Mouse (Mus musculus) heart, postnatal 0 days (tissue): Measurements from ENCODE around the gene Mgat1. TPM values are rescaled to one million over a fixed set of nuclear protein-coding genes. Genes with fewer than 3 reads are reported as not detected.
A peak's percentile ranks its signal among the peaks of the same experiment; 100 is the strongest.

Experiments
- ATAC-seq: fragments of 200-750 bp; cut with Nextera tagmentation; 2 replicates; pipeline ENCODE4 v1.8.0; 2017; ENCODE audit warnings: low read depth, moderate number of reproducible peaks, moderate library complexity; ENCODE audit not compliant: insufficient read depth
- DNase-seq: peaks from one replicate; pipeline ENCODE4 v3.0.0-alpha.2; 2016; ENCODE audit warnings: low spot score
- H3K27ac ChIP-seq: fragments of 300-500 bp; sonication (generic); 2 replicates; pipeline ENCODE4 v1.5.1; 2014; ENCODE audit warnings: low read depth, mild to moderate bottlenecking
- H3K27me3 ChIP-seq: fragments of 300-500 bp; sonication (generic); 2 replicates; pipeline ENCODE4 v1.6.1; 2014; ENCODE audit warnings: low read length, mixed read lengths; ENCODE audit not compliant: control insufficient read depth, insufficient read depth
- H3K36me3 ChIP-seq: fragments of 300-500 bp; sonication (generic); replicated peaks from 2 replicates; pipeline ENCODE4 v1.6.1; 2014; ENCODE audit warnings: low read length, mixed read lengths; ENCODE audit not compliant: control insufficient read depth, insufficient read depth
- H3K4me1 ChIP-seq: fragments of 300-500 bp; sonication (generic); 2 replicates; pipeline ENCODE4 v1.6.1; 2014; ENCODE audit warnings: antibody characterized with exemption; ENCODE audit not compliant: control insufficient read depth, insufficient read depth
- H3K4me2 ChIP-seq: fragments of 300-500 bp; sonication (generic); 2 replicates; pipeline ENCODE4 v1.6.1; 2014; ENCODE audit warnings: low read depth, mild to moderate bottlenecking, low read length, moderate library complexity
- H3K4me3 ChIP-seq: fragments of 300-500 bp; sonication (generic); 2 replicates; pipeline ENCODE4 v1.5.1; 2014; ENCODE audit warnings: low read depth, low read length
- H3K9ac ChIP-seq: fragments of 300-500 bp; sonication (generic); replicated peaks from 2 replicates; pipeline ENCODE4 v1.6.1; 2014; ENCODE audit warnings: low read depth, low read length, mixed read lengths
- H3K9me3 ChIP-seq: fragments of 300-500 bp; sonication (generic); replicated peaks from 2 replicates; pipeline ENCODE4 v1.6.1; 2016; ENCODE audit warnings: low read length; ENCODE audit not compliant: control insufficient read depth
- CTCF ChIP-seq: IDR thresholded peaks from 2 replicates; pipeline ENCODE4 v1.5.1; 2016; ENCODE audit warnings: antibody characterized with exemption, control low read depth, low read depth
- EP300 ChIP-seq: IDR thresholded peaks from 2 replicates; pipeline ENCODE4 v1.6.1; 2016; ENCODE audit warnings: antibody characterized with exemption, low read depth
- WGBS: fragments of 180-500 bp; shearing (Covaris S2); extraction: QIAGEN DNeasy Blood & Tissue Kit; methylation state at CpG from one replicate; pipeline ENCODE4 v1.1.7; 2014; 5-methylcytosine and 5-hydroxymethylcytosine counted together
- polyA plus RNA-seq: library from polyadenylated mRNA; unstranded; fragments of >200 nt; fragmentation: Nextera tagmentation; extraction: Ambion mirVana; gene quantifications from 2 replicates; pipeline ENCODE4 v1.2.1, GENCODE M21; 2015
- total RNA-seq: library from RNA; depleted of rRNA; stranded (reverse); fragments of >200 nt; gene quantifications from 2 replicates; pipeline ENCODE4 v1.2.3, GENCODE M21; 2014; ENCODE audit warnings: low replicate concordance

Mgat1 gene
- total and polyA plus RNA-seq, 2 experiments from 2014 or later: 45.7 to 163 TPM

- H3K9me3 ChIP-seq: no peaks in the 10 kb centered on the region
- no peak overlapping the region for H3K9ac ChIP-seq
- H3K36me3 ChIP-seq: peaks cover 6% of the 10 kb centered on the region; the same call in 1 of the 2 replicates
- ATAC-seq: no peak
- peaks cover 64% of the 10 kb centered on the region for H3K4me1 ChIP-seq
- WGBS: 47% methylated on average over 2 of the region's 2 CpGs
- DNase-seq: no peak
- TF ChIP-seq CTCF: no peak
- TF ChIP-seq EP300: no peak
- H3K27me3 ChIP-seq: no peaks in the 10 kb centered on the region
- peak overlapping the region; percentile 26; the same call in 1 of the 2 replicates for H3K27ac ChIP-seq
- H3K4me3 ChIP-seq: no peak overlapping the region
- H3K4me2 ChIP-seq: peak overlapping the region; percentile 14; the same call in 1 of the 2 replicates
Observed at GRCm38 (mm10) chr11:49247255-49247654, 3.3 kb downstream of the Mgat1 start.

- Histone ChIP-seq H3K4me2 (peak overlapping the region; percentile 18; the same call in 1 of the 2 replicates), H3K4me1 (peaks cover 69% of the 10 kb centered on the region), H3K4me3 (no peak overlapping the region), H3K9ac (no peak overlapping the region; the same call in 1 of the 2 replicates), H3K27ac (peak overlapping the region; percentile 97), H3K9me3 (no peaks in the 10 kb centered on the region), H3K36me3 (peaks cover 15% of the 10 kb centered on the region; the same call in 1 of the 2 replicates), H3K27me3 (no peaks in the 10 kb centered on the region)
- WGBS: 37% methylated on average over 6 of the region's 6 CpGs
- ATAC-seq (no peak), DNase-seq (peak; percentile 67)
- TF ChIP-seq CTCF: no peak
- TF ChIP-seq EP300: no peak
Observed at GRCm38 (mm10) chr11:49248226-49248973, 4.4 kb downstream of the Mgat1 start.

- no peak for TF ChIP-seq EP300
- no peak for TF ChIP-seq CTCF
- H3K9me3 ChIP-seq: no peaks in the 10 kb centered on the region
- H3K9ac ChIP-seq: no peak overlapping the region
- H3K36me3 ChIP-seq: peaks cover 22% of the 10 kb centered on the region
- peak overlapping the region; percentile 97 for H3K27ac ChIP-seq
- DNase-seq: no peak
- ATAC-seq: no peak
- H3K4me1 ChIP-seq: peaks cover 69% of the 10 kb centered on the region
- H3K4me3 ChIP-seq: peak overlapping the region; percentile 81; the same call in 1 of the 2 replicates
- peak overlapping the region; percentile 83; the same call in 1 of the 2 replicates for H3K4me2 ChIP-seq
- 68% methylated on average over 6 of the region's 6 CpGs for WGBS
- no peaks in the 10 kb centered on the region for H3K27me3 ChIP-seq
Observed at GRCm38 (mm10) chr11:49248974-49249700, 5.1 kb downstream of the Mgat1 start.

GRCm38 (mm10) chr11:49249811-49250421 lies 5.9 kb downstream of the Mgat1 start:
- ATAC-seq (no peak), DNase-seq (no peak)
- TF ChIP-seq CTCF (no peak), EP300 (no peak)
- peak overlapping the region; percentile 97 for H3K27ac ChIP-seq
- H3K4me2 ChIP-seq: peak overlapping the region; percentile 83
- WGBS: 25% methylated on average over 10 of the region's 10 CpGs
- no peaks in the 10 kb centered on the region for H3K27me3 ChIP-seq
- peak overlapping the region; percentile 90 for H3K9ac ChIP-seq
- peaks cover 30% of the 10 kb centered on the region for H3K36me3 ChIP-seq
- H3K9me3 ChIP-seq: no peaks in the 10 kb centered on the region
- peaks cover 65% of the 10 kb centered on the region for H3K4me1 ChIP-seq
- peak overlapping the region; percentile 81 for H3K4me3 ChIP-seq
